Mouse (Mus musculus) stomach, embryonic 14.5 days (tissue): ENCODE measurements at regions not wholly inside any gene's neighbourhood (a gene's known extent, or its start where the extent isn't known, plus 50 kb on each side); places are given as distances from the start of the nearest gene placed in this dataset.
A peak's percentile ranks its signal among the peaks of the same experiment; 100 is the strongest.

ENCODE experiments used
- ATAC-seq: fragments of 200-750 bp; cut with Nextera tagmentation; 2 replicates; pipeline ENCODE4 v1.8.0; 2017; ENCODE audit warnings: low read depth, moderate TSS enrichment; ENCODE audit not compliant: insufficient number of reproducible peaks, insufficient read depth, low FRiP score
- H3K27ac ChIP-seq: fragments of 300-500 bp; sonication (generic); 2 replicates; pipeline ENCODE4 v1.5.1; 2014; ENCODE audit warnings: mild to moderate bottlenecking, low read length, moderate library complexity, mixed read lengths
- H3K27me3 ChIP-seq: fragments of 300-500 bp; sonication (generic); 2 replicates; pipeline ENCODE4 v1.6.1; 2014; ENCODE audit warnings: low read length, control low read depth, mixed read lengths; ENCODE audit not compliant: control insufficient read depth, insufficient read depth
- H3K36me3 ChIP-seq: fragments of 300-500 bp; sonication (generic); 2 replicates; pipeline ENCODE4 v1.6.1; 2014; ENCODE audit warnings: mild to moderate bottlenecking, control low read depth, low read length, moderate library complexity, mixed read lengths; ENCODE audit not compliant: control insufficient read depth, insufficient read depth
- H3K4me1 ChIP-seq: fragments of 300-500 bp; sonication (generic); 2 replicates; pipeline ENCODE4 v1.6.1; 2014; ENCODE audit warnings: low read length, control low read depth, mixed read lengths; ENCODE audit not compliant: control insufficient read depth, insufficient read depth
- H3K4me2 ChIP-seq: fragments of 300-500 bp; sonication (generic); replicated peaks from 2 replicates; pipeline ENCODE4 v1.6.1; 2014; ENCODE audit warnings: low read depth, low read length, control low read depth
- H3K4me3 ChIP-seq: fragments of 300-500 bp; sonication (generic); 2 replicates; pipeline ENCODE4 v1.5.1; 2014; ENCODE audit warnings: low read depth, low read length, control low read depth
- H3K9ac ChIP-seq: fragments of 300-500 bp; sonication (generic); replicated peaks from 2 replicates; pipeline ENCODE4 v1.6.1; 2014; ENCODE audit warnings: low read depth, mild to moderate bottlenecking, control low read depth, low read length, moderate library complexity, mixed read lengths
- H3K9me3 ChIP-seq: fragments of 300-500 bp; sonication (generic); 2 replicates; pipeline ENCODE4 v1.6.1; 2016; ENCODE audit warnings: low read depth, low read length, control low read depth; ENCODE audit not compliant: control insufficient read depth
- WGBS: fragments of 180-500 bp; shearing (Covaris S2); extraction: QIAGEN DNeasy Blood & Tissue Kit; methylation state at CpG from one replicate; pipeline ENCODE4 v1.1.7; 2014; 5-methylcytosine and 5-hydroxymethylcytosine counted together

GRCm38 (mm10) chr5:80484676-80485075, 535.3 kb upstream of the Adgrl3 start:
- no peaks in the 10 kb centered on the region for H3K36me3 ChIP-seq
- H3K27me3 ChIP-seq: no peaks in the 10 kb centered on the region
- H3K4me2 ChIP-seq: no peak overlapping the region
- H3K9ac ChIP-seq: no peak overlapping the region
- no peaks in the 10 kb centered on the region for H3K9me3 ChIP-seq
- ATAC-seq: no peak
- H3K4me3 ChIP-seq: no peak overlapping the region
- WGBS: 74% methylated on average over 3 of the region's 3 CpGs
- H3K27ac ChIP-seq: no peak overlapping the region
- no peaks in the 10 kb centered on the region for H3K4me1 ChIP-seq

DNA sequence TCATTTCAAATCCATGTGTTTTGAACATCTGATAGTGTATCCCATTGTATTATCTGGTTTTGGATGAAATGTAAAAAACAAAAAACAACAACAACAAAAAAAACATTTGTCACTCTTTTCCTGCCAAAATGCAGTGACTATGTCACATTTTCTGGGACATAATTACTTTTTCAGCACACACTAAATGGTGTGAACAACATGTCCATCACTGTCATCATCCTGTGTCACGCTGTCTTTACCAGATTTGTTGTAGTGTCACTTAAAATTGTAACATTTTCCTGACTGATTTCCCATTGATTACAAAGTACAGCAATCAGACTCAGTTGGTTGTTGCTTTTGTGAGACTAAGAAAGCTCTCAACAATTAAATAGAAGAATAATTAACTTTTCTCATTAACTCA, 531.6 kb upstream of the Adgrl3 start:
- 88% methylated on average over 1 of the region's 1 CpGs for WGBS
- no peak for ATAC-seq
- Histone ChIP-seq H3K4me2 (no peak overlapping the region), H3K27me3 (no peaks in the 10 kb centered on the region), H3K36me3 (no peaks in the 10 kb centered on the region), H3K9me3 (no peaks in the 10 kb centered on the region), H3K4me3 (no peak overlapping the region), H3K27ac (no peak overlapping the region), H3K9ac (no peak overlapping the region), H3K4me1 (no peaks in the 10 kb centered on the region)

DNA sequence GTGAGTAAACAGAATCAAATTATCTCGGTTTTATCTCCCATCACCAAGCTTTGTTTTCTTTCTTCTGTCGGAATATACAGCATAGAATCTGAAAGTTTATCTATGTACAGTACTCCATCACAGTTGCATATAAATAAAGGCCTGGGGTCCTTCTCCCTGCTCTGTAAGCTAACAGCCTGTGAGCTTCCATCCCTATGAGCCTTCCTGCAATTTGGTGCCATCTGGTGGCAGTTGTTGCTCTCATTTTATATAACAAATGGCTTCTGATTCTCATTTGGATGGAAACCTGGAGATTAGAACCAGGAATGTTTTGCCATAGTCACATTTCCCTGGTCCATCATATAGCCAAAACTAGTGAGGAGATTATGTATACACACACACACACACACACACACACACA, 511.3 kb upstream of the Adgrl3 start:
- 13% methylated on average over 2 of the region's 2 CpGs for WGBS
- ATAC-seq: no peak
- Histone ChIP-seq H3K27ac (no peak overlapping the region), H3K4me2 (no peak overlapping the region), H3K27me3 (no peaks in the 10 kb centered on the region), H3K36me3 (no peaks in the 10 kb centered on the region), H3K4me1 (no peaks in the 10 kb centered on the region), H3K4me3 (no peak overlapping the region), H3K9ac (no peak overlapping the region), H3K9me3 (no peaks in the 10 kb centered on the region)

DNA sequence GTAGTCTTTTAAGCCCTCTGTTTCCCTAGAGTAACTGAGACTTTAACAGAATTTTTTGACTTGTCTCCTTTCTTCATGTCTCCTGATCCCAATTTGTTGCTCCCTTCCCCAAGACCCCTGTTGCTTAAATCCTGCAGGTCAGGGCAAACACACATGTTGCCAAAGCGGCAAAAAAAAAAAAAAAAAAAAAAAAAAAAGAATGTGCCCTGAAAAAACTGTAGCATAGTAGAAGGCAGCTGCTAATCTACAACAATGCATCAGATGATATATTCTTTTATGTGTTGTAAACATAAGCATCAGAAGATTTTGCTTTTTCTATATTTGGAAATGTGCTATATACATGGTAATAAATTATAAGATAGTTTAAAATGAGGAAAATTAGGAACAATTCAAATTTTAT, 479.9 kb upstream of the Adgrl3 start:
- 39% methylated on average over 1 of the region's 1 CpGs for WGBS
- Histone ChIP-seq H3K27ac (no peak overlapping the region), H3K9me3 (no peaks in the 10 kb centered on the region), H3K36me3 (no peaks in the 10 kb centered on the region), H3K9ac (no peak overlapping the region), H3K4me3 (no peak overlapping the region), H3K4me1 (no peaks in the 10 kb centered on the region), H3K27me3 (no peaks in the 10 kb centered on the region), H3K4me2 (no peak overlapping the region)
- no peak for ATAC-seq

GRCm38 (mm10) chr5:80551673-80552072, 468.3 kb upstream of the Adgrl3 start:
- ATAC-seq: no peak
- no peak overlapping the region for H3K4me2 ChIP-seq
- no peaks in the 10 kb centered on the region for H3K9me3 ChIP-seq
- 79% methylated on average over 7 of the region's 7 CpGs for WGBS
- no peaks in the 10 kb centered on the region for H3K4me1 ChIP-seq
- no peak overlapping the region for H3K4me3 ChIP-seq
- H3K27me3 ChIP-seq: no peaks in the 10 kb centered on the region
- no peak overlapping the region for H3K27ac ChIP-seq
- H3K36me3 ChIP-seq: no peaks in the 10 kb centered on the region
- no peak overlapping the region for H3K9ac ChIP-seq

DNA sequence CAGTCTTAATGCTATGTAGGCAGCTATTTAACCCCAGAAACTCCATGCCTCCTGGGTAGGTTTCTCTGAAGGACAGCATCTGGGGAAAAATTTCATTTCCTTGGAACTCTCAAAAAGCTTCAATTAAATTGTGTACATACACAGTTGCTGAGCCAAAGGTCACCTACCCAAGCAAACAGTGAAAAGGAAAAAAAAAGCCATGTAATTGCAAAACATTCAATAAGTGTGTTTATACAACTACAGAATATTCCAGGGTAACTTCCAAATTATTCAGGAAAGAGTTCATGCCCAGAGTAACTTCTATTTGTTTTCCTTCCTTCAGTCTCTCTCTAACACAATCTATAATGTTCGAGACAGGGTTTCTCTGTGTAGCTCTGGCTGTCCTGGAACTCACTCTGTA, 441.2 kb upstream of the Adgrl3 start:
- no peak overlapping the region for H3K4me2 ChIP-seq
- H3K4me3 ChIP-seq: no peak overlapping the region
- ATAC-seq: no peak
- no peaks in the 10 kb centered on the region for H3K4me1 ChIP-seq
- no peaks in the 10 kb centered on the region for H3K27me3 ChIP-seq
- H3K36me3 ChIP-seq: no peaks in the 10 kb centered on the region
- WGBS: 83% methylated on average over 1 of the region's 1 CpGs
- H3K9me3 ChIP-seq: no peaks in the 10 kb centered on the region
- H3K9ac ChIP-seq: no peak overlapping the region
- no peak overlapping the region for H3K27ac ChIP-seq

- Histone ChIP-seq H3K27ac (no peak overlapping the region), H3K4me3 (no peak overlapping the region), H3K4me2 (no peak overlapping the region), H3K27me3 (no peaks in the 10 kb centered on the region), H3K4me1 (no peaks in the 10 kb centered on the region), H3K36me3 (no peaks in the 10 kb centered on the region), H3K9me3 (no peaks in the 10 kb centered on the region), H3K9ac (no peak overlapping the region)
- WGBS: 95% methylated on average over 3 of the region's 3 CpGs
- no peak for ATAC-seq
Observed at GRCm38 (mm10) chr5:80611571-80611970, 408.4 kb upstream of the Adgrl3 start.

DNA sequence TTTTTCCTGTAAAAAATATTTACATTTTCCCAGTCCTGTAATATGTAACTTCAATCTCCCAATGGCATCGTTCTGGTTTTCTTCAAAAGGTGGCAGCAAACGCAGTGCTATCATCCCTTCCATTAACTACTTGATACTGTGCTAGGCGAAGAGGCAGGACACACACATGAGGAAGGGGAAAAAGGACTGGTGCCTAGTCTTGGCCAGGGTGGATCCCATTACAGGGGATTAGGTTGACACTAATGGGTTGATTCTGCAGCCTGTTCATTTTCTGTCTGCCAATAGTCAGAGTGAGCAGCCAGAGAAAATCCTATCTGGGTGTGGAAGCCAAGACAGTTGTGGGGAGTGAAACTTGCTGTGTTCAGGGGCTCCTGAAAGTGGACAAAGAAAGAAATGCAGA, 392.7 kb upstream of the Adgrl3 start:
- Histone ChIP-seq H3K9me3 (no peaks in the 10 kb centered on the region), H3K27ac (no peak overlapping the region), H3K4me3 (no peak overlapping the region), H3K4me2 (no peak overlapping the region), H3K4me1 (no peaks in the 10 kb centered on the region), H3K36me3 (no peaks in the 10 kb centered on the region), H3K9ac (no peak overlapping the region), H3K27me3 (no peaks in the 10 kb centered on the region)
- WGBS: 35% methylated on average over 3 of the region's 3 CpGs
- peak; percentile 71; the same call in 1 of the 2 replicates for ATAC-seq

- H3K9ac ChIP-seq: no peak overlapping the region
- no peaks in the 10 kb centered on the region for H3K36me3 ChIP-seq
- H3K27me3 ChIP-seq: no peaks in the 10 kb centered on the region
- no peak overlapping the region for H3K4me3 ChIP-seq
- H3K27ac ChIP-seq: peak overlapping the region; percentile 3; the same call in 1 of the 2 replicates
- ATAC-seq: no peak
- H3K9me3 ChIP-seq: no peaks in the 10 kb centered on the region
- 29% methylated on average over 5 of the region's 5 CpGs for WGBS
- no peaks in the 10 kb centered on the region for H3K4me1 ChIP-seq
- no peak overlapping the region for H3K4me2 ChIP-seq
Observed at GRCm38 (mm10) chr5:80659043-80659442, 360.9 kb upstream of the Adgrl3 start.
